Mouse (Mus musculus) subcutaneous adipose tissue, adult 2 months (tissue): ENCODE results near the gene Nkx2-4. TPM values are rescaled to one million over a fixed set of nuclear protein-coding genes. Genes with fewer than 3 reads are reported as not detected.

ENCODE experiments used
- polyA plus RNA-seq: library from polyadenylated mRNA; depleted of rRNA; stranded (reverse); fragments of >200 nt; gene quantifications from 2 replicates; pipeline ENCODE4 v1.2.3, GENCODE M21; 2012; ENCODE audit warnings: low replicate concordance; rRNA removed

The Nkx2-4 gene
- not detected in 2 replicates for polyA plus RNA-seq

GRCm38 (mm10) chr2:147085072-147085870 is at the start of gene Nkx2-4:
TSS of gene Nkx2-4 (minus strand) at chr2:147085445.

Other genes starting within 250 kb of the Nkx2-4 start
- 6.4 and 6.7 TPM in 2 replicates for gene Kiz, start 229.6 kb downstream of the Nkx2-4 start, polyA plus RNA-seq
- 13.3 and 27.3 TPM in 2 replicates for gene Xrn2, start 72.4 kb downstream of the Nkx2-4 start, polyA plus RNA-seq
- not detected in 2 replicates for gene Nkx2-2, start 108.8 kb upstream of the Nkx2-4 start, polyA plus RNA-seq